Mouse (Mus musculus) lung, adult 2 months (tissue): ENCODE results near the gene Pzp.

Experiments used
- CTCF ChIP-seq: fragments of 200-500 bp; IDR thresholded peaks from 2 replicates; pipeline ENCODE4 v1.5.1; 2011; ENCODE audit warnings: mild to moderate bottlenecking, low read length, control low read depth; ENCODE audit not compliant: insufficient read depth
- POLR2A ChIP-seq: fragments of 200-500 bp; IDR thresholded peaks from 2 replicates; pipeline ENCODE4 v1.6.1; 2011; ENCODE audit warnings: low read depth, mild to moderate bottlenecking, control low read depth, low read length, borderline replicate concordance; ENCODE audit errors: extremely low read depth

- TF ChIP-seq POLR2A (no peak), CTCF (no peak)
Measured at GRCm38 (mm10) chr6:128549463-128550452, 23.2 kb upstream of the Pzp start.
